In genomic region chr6:124699962-124700610, GRCm38 (mm10) we compare ENCODE assay signal across 8 mouse cellular contexts. TPM values are rescaled to one million over a fixed set of nuclear protein-coding genes. Genes with fewer than 3 reads are reported as not detected.
DNase-seq lines count a peak whose midpoint lies in the region; ATAC-seq and TF ChIP-seq lines count a peak whose summit lies in the region.

No protein-coding gene starts in this region.

- H3K9me3 ChIP-seq in limb, embryonic 13.5 days, result no peaks in the 10 kb centered on the region
- no peaks in the 10 kb centered on the region for H3K9me3 ChIP-seq in limb, embryonic 10.5 days (replicated peaks)

- H3K4me3 ChIP-seq in limb, embryonic 13.5 days, result no peak overlapping the region
- no peak overlapping the region for H3K4me3 ChIP-seq in limb, embryonic 10.5 days
- H3K4me3 ChIP-seq in thymus, adult 2 months (ENCODE audit: control insufficient read depth, insufficient read depth, low read length), result no peak overlapping the region

- H3K9ac ChIP-seq in limb, embryonic 13.5 days, result 0 out of 2 replicates have a peak overlapping the region, but pooled peaks have one; percentile 25

- peaks cover 74% of the 10 kb centered on the region for H3K36me3 ChIP-seq in limb, embryonic 13.5 days
- peaks cover 75% of the 10 kb centered on the region for H3K36me3 ChIP-seq in limb, embryonic 10.5 days
- H3K36me3 ChIP-seq in thymus, adult 2 months (ENCODE audit: control insufficient read depth, insufficient read depth, low read length), result peaks cover 37% of the 10 kb centered on the region

- H3K4me2 ChIP-seq in limb, embryonic 13.5 days (replicated peaks), result no peak overlapping the region

- no peak for TF ChIP-seq CTCF in thymus, adult 2 months (IDR thresholded peaks at IDR 0.05; ENCODE audit: borderline replicate concordance, control insufficient read depth, extremely low read depth, insufficient read depth, low read length, poor library complexity)

- no peak for TF ChIP-seq POLR2A in thymus, adult 2 months (IDR thresholded peaks at IDR 0.05; ENCODE audit: control insufficient read depth, extremely low read depth, insufficient read depth, low read length, poor library complexity)

- 85% methylated on average over 11 of the region's 11 CpGs for WGBS in limb, embryonic 13.5 days
- WGBS in limb, embryonic 10.5 days, result 89% methylated on average over 11 of the region's 11 CpGs
- 90% methylated on average over 11 of the region's 11 CpGs for WGBS in thymus, adult 2 months

- H3K27ac ChIP-seq in limb, embryonic 13.5 days, result no peak overlapping the region
- no peak overlapping the region for H3K27ac ChIP-seq in limb, embryonic 10.5 days
- no peak overlapping the region for H3K27ac ChIP-seq in thymus, adult 2 months (ENCODE audit: control insufficient read depth, insufficient read depth, low read length)

- peak; percentile 16; the same call in 1 of the 2 replicates for ATAC-seq in limb, embryonic 13.5 days (ENCODE audit: low FRiP score, low read depth)

- H3K4me1 ChIP-seq in limb, embryonic 13.5 days, result no peaks in the 10 kb centered on the region
- no peaks in the 10 kb centered on the region for H3K4me1 ChIP-seq in limb, embryonic 10.5 days
- no peaks in the 10 kb centered on the region for H3K4me1 ChIP-seq in thymus, adult 2 months (replicated peaks; ENCODE audit: control insufficient read depth, insufficient read depth, low read length)

- no peaks in the 10 kb centered on the region for H3K27me3 ChIP-seq in limb, embryonic 13.5 days
- H3K27me3 ChIP-seq in limb, embryonic 10.5 days (ENCODE audit: low read depth, poor library complexity, severe bottlenecking), result no peaks in the 10 kb centered on the region
- H3K27me3 ChIP-seq in thymus, adult 2 months (ENCODE audit: control insufficient read depth, insufficient read depth, low read length), result no peaks in the 10 kb centered on the region

- intact Hi-C loops in gastrocnemius, postnatal 36 days (cut with DNase I), result loop anchor here (2.0 kb wide), 1 partner anchor 39 kb away; no protein-coding TSS in a partner anchor

- no peak for DNase-seq in limb, embryonic 10.5 days (ENCODE audit: low spot score)
- DNase-seq in adrenal gland, postnatal 14 days, result peak; percentile 91
- DNase-seq in gastrocnemius, postnatal 36 days, result peak; percentile 62 to 64
- DNase-seq in kidney, postnatal 25 days, result peak; percentile 62 to 85
- peak; percentile 68 for DNase-seq in lung, postnatal 14 days
- no peak for DNase-seq in thymus, adult 2 months
- no peak for DNase-seq in retina, embryonic 14.5 days (ENCODE audit: low spot score)

RNA-seq across cellular contexts. Expression of gene Emg1, which starts 11.9 kb away (rescaled TPM):
- polyA plus RNA-seq in limb, embryonic 13.5 days (2015; fragmentation: Nextera tagmentation; extraction: Ambion mirVana), result 190 and 201 TPM in 2 replicates
- 254 and 298 TPM in 2 replicates for polyA plus RNA-seq in limb, embryonic 10.5 days (2016; fragmentation: Nextera tagmentation; extraction: Ambion mirVana)
- total RNA-seq in adrenal gland, postnatal 14 days (2021), result 79.7 and 87.9 TPM in 2 replicates
- 10 to 100 TPM; 51.9 to 53.8 TPM for total RNA-seq in gastrocnemius, postnatal 36 days (2021)
- 203 and 210 TPM in 2 replicates for polyA plus RNA-seq in thymus, adult 2 months (2012; rRNA removed)

RNA-seq across cellular contexts. Expression of gene Phb2, which starts 12.1 kb away (rescaled TPM):
- polyA plus RNA-seq in limb, embryonic 13.5 days (2015; fragmentation: Nextera tagmentation; extraction: Ambion mirVana), result 324 and 325 TPM in 2 replicates
- polyA plus RNA-seq in limb, embryonic 10.5 days (2016; fragmentation: Nextera tagmentation; extraction: Ambion mirVana), result 501 and 622 TPM in 2 replicates
- 392 and 412 TPM in 2 replicates for total RNA-seq in adrenal gland, postnatal 14 days (2021)
- total RNA-seq in gastrocnemius, postnatal 36 days (2021), result 100 to 1,000 TPM; 140 to 161 TPM
- 150 and 171 TPM in 2 replicates for polyA plus RNA-seq in thymus, adult 2 months (2012; rRNA removed)

RNA-seq across cellular contexts. Expression of gene Lpcat3, which starts 37.3 kb away (rescaled TPM):
- 56.4 and 57.0 TPM in 2 replicates for polyA plus RNA-seq in limb, embryonic 13.5 days (2015; fragmentation: Nextera tagmentation; extraction: Ambion mirVana)
- polyA plus RNA-seq in limb, embryonic 10.5 days (2016; fragmentation: Nextera tagmentation; extraction: Ambion mirVana), result 37.3 and 45.7 TPM in 2 replicates
- 78.0 and 82.3 TPM in 2 replicates for total RNA-seq in adrenal gland, postnatal 14 days (2021)
- total RNA-seq in gastrocnemius, postnatal 36 days (2021), result 10 to 100 TPM; 16.3 to 18.3 TPM
- 173 and 184 TPM in 2 replicates for polyA plus RNA-seq in thymus, adult 2 months (2012; rRNA removed)

RNA-seq across cellular contexts. Expression of gene Ptpn6, which starts 38.4 kb away (rescaled TPM):
- 9.0 and 10.9 TPM in 2 replicates for polyA plus RNA-seq in limb, embryonic 13.5 days (2015; fragmentation: Nextera tagmentation; extraction: Ambion mirVana)
- polyA plus RNA-seq in limb, embryonic 10.5 days (2016; fragmentation: Nextera tagmentation; extraction: Ambion mirVana), result 6.2 and 7.6 TPM in 2 replicates
- total RNA-seq in adrenal gland, postnatal 14 days (2021), result 7.3 and 23.1 TPM in 2 replicates
- 1 to 10 TPM in 1 of 2 experiments, under 1 TPM in 1; 0.64 to 2.5 TPM for total RNA-seq in gastrocnemius, postnatal 36 days (2021)
- polyA plus RNA-seq in thymus, adult 2 months (2012; rRNA removed), result 210 and 212 TPM in 2 replicates

RNA-seq across cellular contexts. Expression of gene Grcc10, which starts 41.1 kb away (rescaled TPM):
- 480 and 513 TPM in 2 replicates for polyA plus RNA-seq in limb, embryonic 13.5 days (2015; fragmentation: Nextera tagmentation; extraction: Ambion mirVana)
- polyA plus RNA-seq in limb, embryonic 10.5 days (2016; fragmentation: Nextera tagmentation; extraction: Ambion mirVana), result 384 and 460 TPM in 2 replicates
- 338 and 346 TPM in 2 replicates for total RNA-seq in adrenal gland, postnatal 14 days (2021)
- total RNA-seq in gastrocnemius, postnatal 36 days (2021), result 100 to 1,000 TPM; 150 to 160 TPM
- polyA plus RNA-seq in thymus, adult 2 months (2012; rRNA removed), result 265 and 352 TPM in 2 replicates

Comparison
In these comparisons a context has a peak if more than half of its experiments do, and no peak if none do; other contexts are left out.
1. DNase-seq: peak in adrenal gland, postnatal 14 days (single experiment), gastrocnemius, postnatal 36 days (2 of 2), kidney, postnatal 25 days (2 of 2) and lung, postnatal 14 days (single experiment); none in limb, embryonic 10.5 days (single experiment), thymus, adult 2 months (single experiment) and retina, embryonic 14.5 days (single experiment).